Mouse (Mus musculus): ENCODE measurements around the gene Pmm1.
A peak's percentile ranks its signal among the peaks of the same experiment; 100 is the strongest.
"Not testable (repeated sequence)": the region's sequence is repeated elsewhere in the genome, so short reads cannot be mapped to it uniquely, and the experiment has no call there.

Pmm1 gene

GRCm38 (mm10) chr15:81960171-81961077, at the start of gene Pmm1:
TSS of gene Pmm1 (minus strand) at chr15:81960930.
- peak; percentile 93 for DNase-seq (ENCODE audit: low read depth, low spot score)

GRCm38 (mm10) chr15:82004257-82004656, 43.5 kb upstream of the Pmm1 start:
- DNase-seq (ENCODE audit: low read depth, low spot score): no peak

GRCm38 (mm10) chr15:81993992-81994391, 33.3 kb upstream of the Pmm1 start:
- DNase-seq (ENCODE audit: low read depth, low spot score): no peak

GRCm38 (mm10) chr15:81990549-81990948, 29.8 kb upstream of the Pmm1 start:
- no peak for DNase-seq (ENCODE audit: low read depth, low spot score)

GRCm38 (mm10) chr15:81989371-81990062, 28.8 kb upstream of the Pmm1 start:
- no peak for DNase-seq (ENCODE audit: low read depth, low spot score)

GRCm38 (mm10) chr15:81987646-81988045, 26.9 kb upstream of the Pmm1 start, which contains the start of gene Xrcc6:
TSS of gene Xrcc6 (plus strand) at chr15:81987835.
- no peak for DNase-seq (ENCODE audit: low read depth, low spot score)

GRCm38 (mm10) chr15:81985267-81986161, 24.8 kb upstream of the Pmm1 start:
- DNase-seq (ENCODE audit: low read depth, low spot score): no peak

GRCm38 (mm10) chr15:81982173-81982572, 21.4 kb upstream of the Pmm1 start:
- DNase-seq (ENCODE audit: low read depth, low spot score): no peak

GRCm38 (mm10) chr15:81980321-81980720, 19.6 kb upstream of the Pmm1 start, which contains the start of gene 1700029P11Rik:
TSS of gene 1700029P11Rik (plus strand) at chr15:81980540.
- DNase-seq (ENCODE audit: low read depth, low spot score): no peak

GRCm38 (mm10) chr15:81975156-81975555, 14.4 kb upstream of the Pmm1 start:
- DNase-seq (ENCODE audit: low read depth, low spot score): not testable (repeated sequence)

GRCm38 (mm10) chr15:81970498-81970897, 9.8 kb upstream of the Pmm1 start:
- DNase-seq (ENCODE audit: low read depth, low spot score): not testable (repeated sequence)

GRCm38 (mm10) chr15:81969635-81970034, 8.9 kb upstream of the Pmm1 start:
- DNase-seq (ENCODE audit: low read depth, low spot score): not testable (repeated sequence)

GRCm38 (mm10) chr15:81969173-81969572, 8.4 kb upstream of the Pmm1 start:
- DNase-seq (ENCODE audit: low read depth, low spot score): no peak

- no peak for DNase-seq (ENCODE audit: low read depth, low spot score)
Observed at GRCm38 (mm10) chr15:81968447-81968846, 7.7 kb upstream of the Pmm1 start.

- DNase-seq (ENCODE audit: low read depth, low spot score): no peak
Observed at GRCm38 (mm10) chr15:81967821-81968220, 7.1 kb upstream of the Pmm1 start.

GRCm38 (mm10) chr15:81966062-81966829, 5.5 kb upstream of the Pmm1 start:
- no peak for DNase-seq (ENCODE audit: low read depth, low spot score)

GRCm38 (mm10) chr15:81964980-81965545, 4.3 kb upstream of the Pmm1 start:
- DNase-seq (ENCODE audit: low read depth, low spot score): no peak

GRCm38 (mm10) chr15:81964262-81964661, 3.5 kb upstream of the Pmm1 start:
- DNase-seq (ENCODE audit: low read depth, low spot score): no peak

- no peak for DNase-seq (ENCODE audit: low read depth, low spot score)
Observed at GRCm38 (mm10) chr15:81961078-81961451, 335 bp upstream of the Pmm1 start.

- DNase-seq (ENCODE audit: low read depth, low spot score): no peak
Observed at GRCm38 (mm10) chr15:81958906-81959305, 1.8 kb downstream of the Pmm1 start.

Data from WW6 (cell line).